Mouse (Mus musculus): ENCODE measurements at regions not wholly inside any gene's neighbourhood (a gene's known extent, or its start where the extent isn't known, plus 50 kb on each side); places are given as distances from the start of the nearest gene placed in this dataset.
"Not testable (repeated sequence)": the region's sequence is repeated elsewhere in the genome, so short reads cannot be mapped to it uniquely, and the experiment has no call there.

DNA sequence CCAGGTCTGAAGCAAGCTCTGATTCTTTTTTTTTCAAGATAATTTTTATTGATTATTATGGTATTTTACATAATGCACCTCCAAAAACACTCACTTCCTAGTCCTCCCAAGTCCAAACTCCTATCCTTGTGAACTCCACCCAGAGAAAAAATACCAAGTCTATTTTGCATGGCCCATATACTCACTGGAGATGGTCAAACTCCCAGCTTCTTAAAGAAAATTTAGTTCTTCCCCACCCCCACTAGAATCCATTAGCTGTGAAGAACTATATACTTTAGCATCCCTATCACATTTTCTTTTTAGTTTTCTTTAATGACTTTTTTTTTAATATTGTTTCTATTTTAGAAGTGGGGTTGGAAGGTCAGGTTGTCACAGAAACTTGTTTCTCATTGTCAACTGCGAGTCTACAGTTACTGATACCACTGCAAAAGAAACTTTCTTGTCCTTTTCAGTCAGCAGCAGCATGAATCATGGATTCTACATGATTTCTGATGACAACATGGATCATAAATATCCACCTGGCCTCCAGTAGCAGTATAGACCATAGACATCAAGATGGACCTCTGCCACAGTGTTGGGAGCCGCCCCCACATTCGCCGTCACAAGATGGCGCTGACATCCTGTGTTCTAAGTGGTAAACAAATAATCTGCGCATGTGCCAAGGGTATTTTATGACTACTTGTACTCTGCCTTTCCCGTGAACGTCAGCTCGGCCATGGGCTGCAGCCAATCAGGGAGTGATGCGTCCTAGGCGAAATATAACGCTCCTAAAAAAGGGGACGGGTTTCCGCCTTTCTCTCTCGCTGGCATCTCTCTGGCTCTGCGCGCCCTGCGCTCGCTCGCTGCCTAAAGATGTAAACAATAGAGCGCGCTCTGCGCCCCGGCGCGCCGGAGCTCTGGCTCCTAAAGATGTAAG lies 69.0 kb downstream of the Pgr15l start:
- intact Hi-C loops (cut with DNase I); DNase-seq (ENCODE audit: low spot score in 2 of 2): not testable (repeated sequence)

DNA sequence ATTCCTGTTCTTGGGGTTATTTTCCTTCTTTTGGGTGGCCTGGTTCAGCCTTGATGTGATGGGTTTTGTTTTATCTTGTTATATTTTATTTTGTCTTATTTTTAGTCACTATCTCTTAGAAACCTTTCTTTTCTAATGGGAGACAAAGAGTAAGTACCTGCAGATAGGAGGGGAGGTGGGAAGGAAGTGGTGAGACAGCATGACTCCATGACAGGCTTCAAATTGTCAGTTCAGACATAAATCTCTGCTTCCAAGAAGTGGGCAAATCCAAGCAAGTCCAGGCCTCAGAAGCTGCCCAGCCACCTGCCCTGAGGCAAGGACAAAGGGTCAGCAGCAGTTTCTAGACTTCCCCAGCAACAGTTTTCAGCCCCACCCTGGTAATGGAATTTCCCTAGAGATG lies 69.8 kb downstream of the Pgr15l start:
- intact Hi-C loops (cut with DNase I) = no loop called here
- no peak for DNase-seq (ENCODE audit: low spot score in 2 of 2)

DNA sequence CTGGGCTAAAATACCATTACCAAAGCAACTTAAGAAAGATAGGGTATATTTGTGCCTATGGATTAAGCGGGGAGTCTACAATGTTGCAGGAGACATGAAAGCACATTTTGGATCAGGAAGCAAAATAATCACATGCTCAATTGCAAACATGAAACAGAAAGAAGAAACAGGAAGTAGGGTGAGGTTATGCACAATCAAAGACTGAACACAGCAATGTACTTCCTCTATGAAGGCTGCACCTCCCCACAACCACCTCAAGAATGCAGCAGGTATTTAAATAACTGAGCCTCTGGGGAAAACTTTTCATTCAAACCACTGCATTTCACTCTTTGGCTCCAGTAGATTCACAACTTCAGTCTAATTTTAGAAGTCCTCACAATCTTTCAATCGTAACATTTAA lies 83.8 kb downstream of the Pgr15l start:
- no peak for DNase-seq (ENCODE audit: low spot score in 2 of 2)
- intact Hi-C loops (cut with DNase I) = loop anchor here (10.0 kb wide), 1 partner anchor 61 kb away; no protein-coding TSS in a partner anchor

All from left cerebral cortex, postnatal 25 days (tissue).